Mouse (Mus musculus) liver, adult 2 months (tissue): ENCODE data around the gene Col6a5.

Experiments
- CTCF ChIP-seq: fragments of 200-500 bp; IDR thresholded peaks from 2 replicates; pipeline ENCODE4 v1.5.1; 2011; ENCODE audit warnings: low read depth, low read length, control low read depth
- POLR2A ChIP-seq: fragments of 200-500 bp; IDR thresholded peaks from 2 replicates; pipeline ENCODE4 v1.6.1; 2011; ENCODE audit warnings: low read length, control low read depth; ENCODE audit not compliant: insufficient read depth; ENCODE audit errors: extremely low read depth

DNA sequence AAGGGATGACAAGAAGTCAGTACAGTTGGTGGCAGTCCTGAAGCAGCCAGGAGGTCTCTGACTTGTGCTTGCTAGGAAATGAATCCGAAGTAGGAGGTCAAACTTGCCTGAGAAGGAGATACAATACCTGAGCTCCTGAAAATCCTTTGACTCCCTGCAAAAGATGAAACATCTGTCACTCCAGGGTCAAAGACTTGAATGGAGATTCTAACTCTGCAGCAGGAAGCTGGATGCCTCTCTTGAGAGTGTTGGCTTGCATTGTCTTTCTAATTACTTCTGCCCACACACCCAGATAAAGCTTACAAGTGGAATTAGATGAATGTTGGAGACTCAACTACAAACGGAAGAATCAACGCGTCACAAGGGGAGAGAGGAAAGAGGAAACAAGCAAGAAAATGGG is 45.3 kb downstream of the Col6a5 start:
- TF ChIP-seq CTCF (no peak), POLR2A (no peak)
